Mouse (Mus musculus): ENCODE measurements around the gene Gm10271. TPM values are rescaled to one million over a fixed set of nuclear protein-coding genes. Genes with fewer than 3 reads are reported as not detected.

Gm10271 gene
- not detected for total RNA-seq (2023)

DNA sequence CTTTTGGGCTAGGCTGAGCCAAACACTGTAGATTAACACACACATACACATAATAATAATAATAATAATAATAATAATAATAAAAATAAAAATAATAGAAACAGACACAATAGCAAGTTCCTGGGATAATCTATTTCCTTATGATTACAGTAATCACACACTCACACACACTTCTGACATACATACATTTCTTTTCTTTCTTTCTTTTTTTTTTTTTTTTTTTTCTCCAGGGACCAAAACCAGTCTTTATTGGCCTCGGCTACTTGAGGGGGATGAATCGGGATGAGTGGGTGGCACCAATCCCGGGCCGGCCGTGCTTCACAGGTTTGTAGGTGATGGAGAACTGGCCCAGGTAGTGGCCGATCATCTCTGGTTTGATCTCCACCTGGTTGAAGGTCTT lies at the start of gene Gm10271:
TSS of gene Gm10271 (minus strand) at position 101 of the 400 bp plus-strand sequence.

GRCm38 (mm10) chr10:116986264-116987082 lies 14.1 kb upstream of the Gm10271 start, which contains the start of gene Best3:
Best3 (plus strand) TSS chr10:116986314.

DNA sequence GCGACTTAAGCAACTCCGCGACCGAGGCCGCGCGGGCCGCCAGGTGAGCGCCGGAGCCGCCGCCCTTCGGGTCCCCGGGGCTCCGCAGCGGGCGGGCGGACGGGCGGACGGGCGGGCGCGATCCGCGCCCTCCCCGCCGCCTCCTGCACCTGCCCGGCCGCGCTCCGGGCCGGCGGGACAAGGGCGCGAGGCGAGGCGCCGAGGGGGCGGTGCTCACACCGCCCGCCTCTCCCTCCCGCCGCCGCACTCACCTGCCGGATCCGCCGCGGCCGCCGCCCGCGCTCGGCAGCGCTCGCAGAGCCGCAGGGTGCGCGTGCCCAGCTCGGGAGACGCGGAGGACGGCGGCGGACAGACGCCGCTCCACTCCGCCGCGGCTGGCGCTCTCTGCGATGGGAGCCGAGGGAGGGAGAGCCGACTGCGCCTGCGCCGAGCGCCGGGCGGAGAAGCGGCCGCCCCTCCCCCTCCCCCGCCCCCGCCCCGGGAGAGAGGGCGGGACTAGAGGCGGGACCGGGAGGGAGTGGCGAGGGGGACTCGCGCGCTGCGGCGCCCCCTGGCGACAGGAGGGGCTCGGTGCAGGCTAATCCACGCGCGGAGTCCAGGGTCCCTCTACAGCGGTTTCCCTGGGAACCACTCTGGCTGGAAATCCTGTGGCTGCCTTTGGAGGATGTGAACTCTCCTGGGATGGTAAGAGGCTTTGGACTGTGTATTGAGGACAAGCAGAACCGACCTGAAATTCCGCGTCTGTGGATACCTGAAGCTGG lies 22.2 kb downstream of the Gm10271 start, which contains the start of gene Rab3ip:
TSS of gene Rab3ip (minus strand) at position 761 of the 761 bp plus-strand sequence.

Other genes with a start within 250 kb of the Gm10271 start
- gene Myrfl, start 75.7 kb downstream of the Gm10271 start, total RNA-seq (2023): not detected
- gene Rab3ip, start 21.8 kb downstream of the Gm10271 start, total RNA-seq (2023): 1 to 10 TPM; 7.3 to 8.6 TPM
- not detected for gene Best3, start 13.7 kb upstream of the Gm10271 start, total RNA-seq (2023)
- gene Lrrc10, start 72.7 kb upstream of the Gm10271 start, total RNA-seq (2023): not detected
- gene Cct2, start 91.2 kb upstream of the Gm10271 start, total RNA-seq (2023): 100 to 1,000 TPM in 1 of 2 experiments, 10 to 100 TPM in 1; 95.5 to 111 TPM
- gene Frs2, start 175.9 kb upstream of the Gm10271 start, total RNA-seq (2023): 10 to 100 TPM; 15.7 to 16.3 TPM